20 mouse cellular contexts compared by ENCODE assay signal in genomic region chr2:146196126-146196525, GRCm38 (mm10). TPM values are rescaled to one million over a fixed set of nuclear protein-coding genes. Genes with fewer than 3 reads are reported as not detected.
"Had no signal": no experiment of that assay in that cellular context is flagged by ENCODE, and none has a peak within 500 bp of the region (broad histone marks: within the 10 kb centered on the region; RNA-seq: fewer than 3 reads in every experiment).

No protein-coding gene starts in this region.

- H3K4me1 ChIP-seq: kidney, embryonic 15.5 days; limb, embryonic 10.5 days; liver, embryonic 15.5 days; neural tube, embryonic 15.5 days; stomach, embryonic 15.5 days had no signal

- H3K9ac ChIP-seq: kidney, embryonic 15.5 days; liver, embryonic 15.5 days; midbrain, embryonic 13.5 days; neural tube, embryonic 15.5 days; stomach, embryonic 15.5 days had no signal

- H3K9me3 ChIP-seq: kidney, embryonic 15.5 days; limb, embryonic 10.5 days; liver, embryonic 15.5 days; midbrain, embryonic 13.5 days; neural tube, embryonic 15.5 days; stomach, embryonic 15.5 days had no signal

- H3K27me3 ChIP-seq: kidney, embryonic 15.5 days; liver, embryonic 15.5 days; midbrain, embryonic 13.5 days; neural tube, embryonic 15.5 days; stomach, embryonic 15.5 days had no signal

- ATAC-seq: lung, postnatal 0 days; midbrain, embryonic 13.5 days had no signal

- H3K4me3 ChIP-seq: kidney, embryonic 15.5 days; left cerebral cortex, adult 2 months; limb, embryonic 10.5 days; liver, embryonic 15.5 days; midbrain, embryonic 13.5 days; myocyte; neural tube, embryonic 15.5 days; stomach, embryonic 15.5 days had no signal

- H3K4me2 ChIP-seq: kidney, embryonic 15.5 days; liver, embryonic 11.5 days; liver, embryonic 15.5 days; midbrain, embryonic 13.5 days; neural tube, embryonic 15.5 days; stomach, embryonic 15.5 days had no signal

- H3K36me3 ChIP-seq: kidney, embryonic 15.5 days; limb, embryonic 10.5 days; liver, embryonic 15.5 days; midbrain, embryonic 13.5 days; neural tube, embryonic 15.5 days; stomach, embryonic 15.5 days had no signal

- H3K27ac ChIP-seq: kidney, embryonic 15.5 days; left cerebral cortex, adult 2 months; limb, embryonic 10.5 days; liver, embryonic 15.5 days; midbrain, embryonic 13.5 days; neural tube, embryonic 15.5 days; stomach, embryonic 15.5 days had no signal

- DNase-seq: kidney, adult 2 months; kidney, postnatal 14 days; lung, adult 2 months; lung, postnatal 36 days; right cerebral cortex, postnatal 4 days; spleen, adult 18-20 months; thymus, adult 2 months; thymus, postnatal 25 days had no signal

RNA-seq across cellular contexts. Expression of gene Insm1, which starts 25.6 kb away (rescaled TPM):
- total RNA-seq: megakaryocyte progenitor cell, adult 5-6 weeks had no signal
- polyA plus RNA-seq: limb, embryonic 10.5 days; liver, embryonic 11.5 days; liver, embryonic 15.5 days; myocyte; testis, adult 2 months had no signal
